Mouse (Mus musculus) midbrain, postnatal 0 days (tissue): Measurements from ENCODE around the gene Papola. TPM values are rescaled to one million over a fixed set of nuclear protein-coding genes. Genes with fewer than 3 reads are reported as not detected.

Source experiments
- ATAC-seq: fragments of 200-750 bp; cut with Nextera tagmentation; 2 replicates; pipeline ENCODE4 v1.8.0; 2017; ENCODE audit warnings: moderate number of reproducible peaks, mild to moderate bottlenecking, moderate TSS enrichment, moderate library complexity; ENCODE audit not compliant: low FRiP score
- DNase-seq: peaks from one replicate; pipeline ENCODE4 v3.0.0-alpha.2; 2015; ENCODE audit warnings: low spot score
- H3K27ac ChIP-seq: fragments of 300-500 bp; sonication (generic); 2 replicates; pipeline ENCODE4 v1.5.1; 2014; ENCODE audit warnings: low read depth, mild to moderate bottlenecking, low read length, mixed read lengths
- H3K27me3 ChIP-seq: fragments of 300-500 bp; sonication (generic); 2 replicates; pipeline ENCODE4 v1.6.1; 2014; ENCODE audit warnings: low read length, control low read depth, mixed read lengths; ENCODE audit not compliant: insufficient read depth
- H3K36me3 ChIP-seq: fragments of 300-500 bp; sonication (generic); 2 replicates; pipeline ENCODE4 v1.6.1; 2014; ENCODE audit warnings: low read length, control low read depth, mixed read lengths; ENCODE audit not compliant: insufficient read depth
- H3K4me1 ChIP-seq: fragments of 300-500 bp; sonication (generic); 2 replicates; pipeline ENCODE4 v1.6.1; 2014; ENCODE audit warnings: mild to moderate bottlenecking, control low read depth, antibody characterized with exemption, low read length, mixed read lengths; ENCODE audit not compliant: insufficient read depth
- H3K4me2 ChIP-seq: fragments of 300-500 bp; sonication (generic); 2 replicates; pipeline ENCODE4 v1.6.1; 2014; ENCODE audit warnings: low read depth, mild to moderate bottlenecking, low read length, mixed read lengths; ENCODE audit not compliant: poor library complexity, severe bottlenecking
- H3K4me3 ChIP-seq: fragments of 300-500 bp; sonication (generic); 2 replicates; pipeline ENCODE4 v1.5.1; 2014; ENCODE audit warnings: low read depth, mild to moderate bottlenecking, low read length, moderate library complexity
- H3K9ac ChIP-seq: fragments of 300-500 bp; sonication (generic); replicated peaks from 2 replicates; pipeline ENCODE4 v1.6.1; 2014; ENCODE audit warnings: mild to moderate bottlenecking, low read length, moderate library complexity, mixed read lengths; ENCODE audit not compliant: poor library complexity, severe bottlenecking
- H3K9me3 ChIP-seq: fragments of 300-500 bp; sonication (generic); 2 replicates; pipeline ENCODE4 v1.6.1; 2016; ENCODE audit warnings: low read length, control low read depth
- CTCF ChIP-seq: IDR thresholded peaks from 2 replicates; pipeline ENCODE4 v1.5.1; 2016; ENCODE audit warnings: antibody characterized with exemption, mild to moderate bottlenecking
- WGBS: fragments of 180-500 bp; shearing (Covaris S2); extraction: QIAGEN DNeasy Blood & Tissue Kit; methylation state at CpG from one replicate; pipeline ENCODE4 v1.1.7; 2014; 5-methylcytosine and 5-hydroxymethylcytosine counted together
- polyA plus RNA-seq: library from polyadenylated mRNA; unstranded; fragments of >200 nt; fragmentation: Nextera tagmentation; extraction: Ambion mirVana; gene quantifications from 2 replicates; pipeline ENCODE4 v1.2.1, GENCODE M21; 2015
- total RNA-seq: library from RNA; depleted of rRNA; stranded (reverse); fragments of >200 nt; gene quantifications from 2 replicates; pipeline ENCODE4 v1.2.3, GENCODE M21; 2014

Gene Papola
- total and polyA plus RNA-seq, 2 experiments from 2014 or later = 72.7 to 116 TPM

GRCm38 (mm10) chr12:105825266-105825665 lies 40.8 kb downstream of the Papola start:
- ATAC-seq (no peak), DNase-seq (no peak)
- Histone ChIP-seq H3K4me1 (no peaks in the 10 kb centered on the region), H3K27me3 (no peaks in the 10 kb centered on the region), H3K9me3 (no peaks in the 10 kb centered on the region), H3K4me3 (no peak overlapping the region), H3K27ac (no peak overlapping the region), H3K9ac (no peak overlapping the region), H3K4me2 (no peak overlapping the region), H3K36me3 (peaks cover 60% of the 10 kb centered on the region)
- 97% methylated on average over 4 of the region's 4 CpGs for WGBS
- TF ChIP-seq CTCF = no peak

- no peaks in the 10 kb centered on the region for H3K9me3 ChIP-seq
- ATAC-seq = no peak
- peaks cover 53% of the 10 kb centered on the region for H3K36me3 ChIP-seq
- H3K4me1 ChIP-seq = no peaks in the 10 kb centered on the region
- no peaks in the 10 kb centered on the region for H3K27me3 ChIP-seq
- no peak overlapping the region for H3K4me2 ChIP-seq
- TF ChIP-seq CTCF = no peak
- H3K4me3 ChIP-seq = no peak overlapping the region
- no peak for DNase-seq
- no peak overlapping the region for H3K27ac ChIP-seq
- no peak overlapping the region for H3K9ac ChIP-seq
- 86% methylated on average over 6 of the region's 6 CpGs for WGBS
Observed at GRCm38 (mm10) chr12:105832541-105832940, 48.0 kb downstream of the Papola start.

- Histone ChIP-seq H3K9me3 (no peaks in the 10 kb centered on the region), H3K9ac (no peak overlapping the region), H3K4me1 (no peaks in the 10 kb centered on the region), H3K27me3 (no peaks in the 10 kb centered on the region), H3K36me3 (peaks cover 33% of the 10 kb centered on the region), H3K27ac (no peak overlapping the region), H3K4me2 (no peak overlapping the region), H3K4me3 (no peak overlapping the region)
- no peak for ATAC-seq
- DNase-seq = no peak
- 79% methylated on average over 6 of the region's 6 CpGs for WGBS
- TF ChIP-seq CTCF = no peak
Observed at GRCm38 (mm10) chr12:105834926-105835325, 50.4 kb downstream of the Papola start.

- Histone ChIP-seq H3K27ac (no peak overlapping the region), H3K9me3 (no peaks in the 10 kb centered on the region), H3K9ac (no peak overlapping the region), H3K4me1 (no peaks in the 10 kb centered on the region), H3K36me3 (peaks cover 28% of the 10 kb centered on the region), H3K4me3 (no peak overlapping the region), H3K27me3 (no peaks in the 10 kb centered on the region), H3K4me2 (no peak overlapping the region)
- no peak for ATAC-seq
- TF ChIP-seq CTCF = no peak
- no peak for DNase-seq
- 82% methylated on average over 6 of the region's 6 CpGs for WGBS
Observed at GRCm38 (mm10) chr12:105835571-105835970, 51.1 kb downstream of the Papola start.

- H3K27ac ChIP-seq = no peak overlapping the region
- H3K9me3 ChIP-seq = no peaks in the 10 kb centered on the region
- H3K9ac ChIP-seq = no peak overlapping the region
- ATAC-seq (no peak), DNase-seq (peak; percentile 71)
- peaks cover 24% of the 10 kb centered on the region; the same call in 1 of the 2 replicates for H3K36me3 ChIP-seq
- H3K4me2 ChIP-seq = no peak overlapping the region
- no peaks in the 10 kb centered on the region for H3K4me1 ChIP-seq
- peak; percentile 78 for TF ChIP-seq CTCF
- no peak overlapping the region for H3K4me3 ChIP-seq
- no peaks in the 10 kb centered on the region for H3K27me3 ChIP-seq
- 80% methylated on average over 2 of the region's 2 CpGs for WGBS
Observed at GRCm38 (mm10) chr12:105836196-105836595, 51.7 kb downstream of the Papola start.

GRCm38 (mm10) chr12:105839096-105839495 lies 54.6 kb downstream of the Papola start:
- no peak overlapping the region for H3K9ac ChIP-seq
- H3K4me2 ChIP-seq = no peak overlapping the region
- TF ChIP-seq CTCF = peak; percentile 88
- H3K27ac ChIP-seq = no peak overlapping the region
- WGBS = 63% methylated on average over 4 of the region's 4 CpGs
- no peaks in the 10 kb centered on the region for H3K27me3 ChIP-seq
- no peaks in the 10 kb centered on the region for H3K9me3 ChIP-seq
- DNase-seq (peak; percentile 77), ATAC-seq (no peak)
- H3K36me3 ChIP-seq = peaks cover 18% of the 10 kb centered on the region; the same call in 1 of the 2 replicates
- no peak overlapping the region for H3K4me3 ChIP-seq
- H3K4me1 ChIP-seq = no peaks in the 10 kb centered on the region
